Mouse (Mus musculus) layer of hippocampus, adult 8-10 months (tissue): ENCODE data around the gene Alas2. TPM values are rescaled to one million over a fixed set of nuclear protein-coding genes. Genes with fewer than 3 reads are reported as not detected.

Experiments used
- DNase-seq, 2 experiments: peaks; one replicate each; pipeline ENCODE4 v3.0.0; 2022; ENCODE audit warnings: low spot score in 2 of 2
- total RNA-seq, 4 experiments: library from RNA; stranded (reverse); gene quantifications; 2 replicates each; pipeline ENCODE4 v1.2.4; 2022

Alas2 gene
- total RNA-seq: 1 to 10 TPM; 1.9 to 4.4 (median 3.7) TPM

GRCm38 (mm10) chrX:150547239-150547638 is at the start of gene Alas2:
Alas2 (plus strand) TSS chrX:150547375.
- no peak for DNase-seq

DNA sequence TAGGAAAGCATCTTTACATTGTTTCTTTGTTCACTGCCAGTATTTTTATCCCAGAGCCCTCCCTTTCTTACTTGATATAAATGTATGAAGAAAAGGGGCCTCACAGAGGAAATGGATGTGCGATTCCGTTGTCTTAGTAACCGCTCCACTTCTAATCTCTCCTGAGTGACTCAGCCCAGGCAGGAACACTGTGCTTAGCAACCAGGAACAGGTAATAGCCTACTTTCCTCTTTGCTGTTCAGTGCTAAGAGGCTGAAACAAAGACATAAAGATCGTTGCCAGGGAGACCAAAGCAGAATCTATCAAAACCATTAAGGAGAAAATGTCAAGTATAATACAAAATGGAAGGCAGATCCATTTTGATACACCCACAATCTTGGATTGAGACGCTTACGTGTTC is 38.5 kb upstream of the Alas2 start:
- DNase-seq: no peak

- no peak for DNase-seq
Observed at GRCm38 (mm10) chrX:150510631-150511030, 36.5 kb upstream of the Alas2 start.

DNA sequence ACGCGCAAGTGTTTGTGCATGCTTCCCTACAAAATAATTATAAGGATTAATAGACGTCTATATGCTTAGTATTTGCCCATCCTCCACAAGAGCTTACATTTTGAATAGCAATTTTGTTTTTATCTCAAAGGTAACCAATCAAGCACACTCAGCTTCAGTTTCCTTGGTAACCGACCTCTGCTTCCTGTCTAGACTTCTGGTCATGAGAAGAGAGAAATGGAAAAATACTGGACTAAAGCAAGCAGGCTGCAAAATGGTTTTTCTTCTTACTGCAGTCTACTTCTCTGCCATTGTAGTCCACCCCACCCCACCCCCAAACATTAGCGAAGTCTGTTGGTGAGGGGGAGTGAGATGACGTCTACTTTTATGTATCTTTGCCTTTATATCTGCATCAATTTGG is 35.9 kb upstream of the Alas2 start:
- DNase-seq: no peak

GRCm38 (mm10) chrX:150514127-150514526 is 33.0 kb upstream of the Alas2 start:
- no peak for DNase-seq

- no peak for DNase-seq
Observed at GRCm38 (mm10) chrX:150516015-150516414, 31.2 kb upstream of the Alas2 start.

DNA sequence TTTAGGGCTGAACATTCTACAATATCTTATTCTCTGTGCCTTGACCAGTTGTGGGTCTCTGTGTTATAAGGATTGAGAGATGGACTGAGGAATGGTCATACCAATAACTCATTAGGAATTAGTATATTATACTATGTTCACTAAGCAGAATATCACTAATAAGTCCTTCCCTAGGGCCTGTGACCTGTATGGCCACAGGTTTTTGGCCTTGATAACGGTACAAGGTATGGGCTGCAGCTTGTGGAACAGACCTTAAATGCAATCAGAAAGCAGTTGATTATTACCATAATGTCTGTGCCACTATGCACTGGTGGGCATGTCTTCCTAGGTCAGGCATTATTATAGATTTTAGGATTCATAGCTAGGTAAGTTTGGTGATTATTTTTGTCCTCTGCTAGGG is 30.7 kb upstream of the Alas2 start:
- DNase-seq: no peak

DNA sequence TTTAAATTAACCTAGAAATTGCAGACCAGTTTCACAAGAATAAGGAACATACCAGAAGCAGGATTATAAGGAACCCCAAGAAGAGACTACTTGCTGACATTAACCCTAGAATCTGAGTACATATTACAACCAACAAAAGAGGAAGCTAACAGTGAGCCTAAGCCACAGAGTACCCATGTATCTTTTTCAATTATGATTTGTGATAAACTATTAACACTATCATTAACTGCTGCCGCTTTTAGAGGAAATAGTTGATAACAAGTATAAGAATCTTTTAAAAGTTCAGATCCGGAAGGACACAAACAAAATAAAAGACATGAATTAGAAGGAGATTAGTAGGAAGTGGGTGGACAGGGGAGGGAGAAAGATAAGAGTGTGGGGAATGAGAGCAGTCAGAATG is 7.1 kb upstream of the Alas2 start:
- DNase-seq: no peak

DNA sequence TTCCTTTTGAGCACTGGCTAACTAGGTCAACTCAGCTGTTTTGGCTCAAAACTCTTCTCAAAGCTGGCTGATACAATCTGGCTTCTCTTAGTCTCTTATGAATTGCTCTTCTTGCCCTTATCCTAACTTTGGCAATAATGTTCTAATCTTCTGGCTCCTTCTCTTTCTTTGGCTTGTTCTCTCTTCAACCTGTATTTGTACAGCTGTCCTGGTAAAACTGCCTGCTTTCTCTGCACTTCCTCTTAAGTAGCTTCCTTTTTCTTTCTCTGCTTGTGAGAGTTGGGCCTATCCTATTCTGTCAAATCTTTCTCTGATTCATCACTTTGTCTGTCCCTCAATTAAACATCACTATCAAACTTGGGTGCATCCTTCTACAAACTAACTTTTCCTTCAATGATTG is 5.5 kb upstream of the Alas2 start:
- DNase-seq: no peak

DNA sequence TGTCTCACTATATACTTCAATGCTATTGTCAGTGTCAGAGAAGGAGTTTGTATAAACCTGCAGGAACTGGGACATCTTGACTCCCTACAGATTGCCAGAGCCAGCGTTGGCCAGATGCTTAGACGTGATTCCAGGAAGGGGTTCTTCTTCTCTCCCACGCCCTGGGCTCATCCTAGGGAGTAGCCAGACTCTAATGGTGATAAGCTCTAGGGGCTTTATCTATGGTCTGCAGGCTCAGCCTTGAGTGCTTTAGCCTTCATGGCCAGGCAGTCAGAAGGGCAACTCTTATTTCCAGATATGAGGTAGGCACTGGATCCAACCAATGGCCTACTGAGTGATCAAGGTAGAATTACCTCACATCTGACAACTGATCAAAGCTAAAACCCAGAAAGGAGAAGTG is 2.5 kb downstream of the Alas2 start:
- no peak for DNase-seq

GRCm38 (mm10) chrX:150551986-150552385 is 4.8 kb downstream of the Alas2 start:
- no peak for DNase-seq

- no peak for DNase-seq
Observed at GRCm38 (mm10) chrX:150554032-150554431, 6.9 kb downstream of the Alas2 start.

GRCm38 (mm10) chrX:150564644-150565357 is 17.6 kb downstream of the Alas2 start:
- no peak for DNase-seq

DNA sequence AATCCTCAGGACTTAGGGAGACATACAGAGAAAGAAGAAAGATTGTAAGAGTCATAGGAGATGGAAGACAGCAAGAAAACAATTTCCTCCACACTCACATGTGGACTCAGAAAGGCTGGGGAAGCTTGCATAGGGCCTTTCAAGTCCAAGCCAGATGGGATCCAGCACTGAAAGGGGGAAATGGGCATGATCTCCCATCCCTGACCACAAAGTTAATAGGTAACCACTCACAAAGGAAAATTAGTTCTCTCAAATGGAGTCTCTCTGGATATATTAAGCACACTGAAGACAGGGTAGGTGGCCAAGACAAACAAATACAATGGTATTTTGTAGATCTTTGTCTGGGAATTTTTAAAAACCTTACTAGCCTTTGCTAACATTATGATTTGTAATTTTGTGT is 34.7 kb downstream of the Alas2 start:
- DNase-seq: no peak

GRCm38 (mm10) chrX:150585116-150585515 is 37.9 kb downstream of the Alas2 start:
- no peak for DNase-seq

GRCm38 (mm10) chrX:150588023-150588764 is 41.0 kb downstream of the Alas2 start, which contains the start of gene Pfkfb1:
Pfkfb1 (plus strand) TSS chrX:150588229.
- peak; percentile 51 to 55 for DNase-seq

- no peak for DNase-seq
Observed at GRCm38 (mm10) chrX:150589696-150590095, 42.5 kb downstream of the Alas2 start, which contains the start of gene Apex2. Apex2 (minus strand) TSS chrX:150589868.

- no peak for DNase-seq
Observed at GRCm38 (mm10) chrX:150593266-150594035, 46.3 kb downstream of the Alas2 start.

DNA sequence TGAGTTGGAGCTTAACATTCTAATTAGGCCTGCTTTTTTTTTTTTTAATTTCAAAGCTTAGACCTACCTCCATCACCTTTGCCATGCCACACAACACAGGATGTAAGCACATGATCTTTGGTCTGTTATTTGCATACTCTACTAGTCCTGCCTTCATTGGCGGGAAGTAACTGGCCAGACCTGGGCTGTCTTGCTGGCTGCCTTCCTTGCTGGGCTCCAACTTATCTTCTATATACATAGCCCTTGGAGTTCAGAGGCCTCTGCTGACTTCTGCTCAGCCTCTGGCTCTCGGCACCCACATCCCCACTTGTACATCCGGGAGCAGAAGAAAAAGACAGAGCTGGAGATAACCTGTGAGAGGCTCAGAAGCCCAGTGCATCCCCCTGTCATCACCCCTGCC is 47.0 kb downstream of the Alas2 start:
- DNase-seq: no peak

- DNase-seq: no peak
Observed at GRCm38 (mm10) chrX:150595016-150595760, 48.0 kb downstream of the Alas2 start.

- no peak for DNase-seq
Observed at GRCm38 (mm10) chrX:150598882-150599281, 51.7 kb downstream of the Alas2 start.
